Mouse (Mus musculus) cerebellum, adult 11-12 months (tissue): Measurements from ENCODE around the gene Gm20379.

ENCODE experiments used
- DNase-seq: peaks from one replicate; pipeline ENCODE4 v3.0.0; 2022

Gm20379 gene

DNA sequence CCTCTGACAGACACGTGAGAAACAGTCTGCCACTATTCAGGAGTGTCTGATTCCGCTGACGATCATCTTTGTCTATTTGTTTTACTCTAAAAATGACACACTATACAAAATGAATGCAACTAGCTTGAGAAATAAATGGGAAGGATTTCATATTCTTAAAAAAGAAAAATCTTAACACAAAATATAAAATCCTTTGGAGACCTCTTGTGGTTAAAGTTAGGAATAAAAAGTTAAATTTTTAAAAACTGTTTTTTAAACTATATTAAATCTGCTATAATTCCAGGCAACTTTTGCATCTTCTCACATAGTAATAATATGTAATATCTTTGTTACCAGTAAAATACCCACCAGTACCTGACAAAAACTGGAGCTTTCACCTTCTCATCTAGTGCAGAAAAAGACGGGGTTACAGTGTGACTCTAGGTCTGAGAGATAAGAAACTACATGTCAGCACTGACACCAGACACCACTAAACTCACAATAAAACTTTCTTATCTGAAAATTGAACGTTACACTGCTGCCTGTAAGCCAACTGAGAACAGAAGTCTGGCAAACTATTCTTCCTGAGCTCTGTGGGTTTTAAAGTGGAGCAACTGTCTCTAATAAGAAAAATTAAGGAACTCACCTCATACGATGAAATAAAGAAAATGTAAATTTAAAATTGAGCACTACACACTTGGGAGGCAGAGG lies 32.1 kb downstream of the Gm20379 start:
- DNase-seq, result no peak

DNA sequence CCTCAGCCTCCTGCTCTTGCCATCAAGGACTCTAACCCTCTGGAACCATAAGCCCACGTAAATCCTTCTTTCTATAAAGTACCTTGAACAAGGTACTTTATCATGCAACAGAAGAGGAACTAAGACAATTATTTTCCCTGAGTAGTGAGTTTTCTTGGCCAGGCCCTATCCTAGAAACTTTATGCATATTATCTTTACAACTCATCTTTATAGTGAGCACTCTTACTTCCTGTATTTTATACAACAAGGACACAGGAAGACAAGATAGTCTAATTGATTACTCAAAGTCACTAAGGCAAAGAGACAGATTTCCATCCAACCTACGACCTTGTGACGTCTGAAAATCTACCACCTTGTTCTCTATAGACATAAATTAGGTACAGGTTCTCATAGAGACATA lies 34.0 kb downstream of the Gm20379 start:
- DNase-seq, result no peak

DNA sequence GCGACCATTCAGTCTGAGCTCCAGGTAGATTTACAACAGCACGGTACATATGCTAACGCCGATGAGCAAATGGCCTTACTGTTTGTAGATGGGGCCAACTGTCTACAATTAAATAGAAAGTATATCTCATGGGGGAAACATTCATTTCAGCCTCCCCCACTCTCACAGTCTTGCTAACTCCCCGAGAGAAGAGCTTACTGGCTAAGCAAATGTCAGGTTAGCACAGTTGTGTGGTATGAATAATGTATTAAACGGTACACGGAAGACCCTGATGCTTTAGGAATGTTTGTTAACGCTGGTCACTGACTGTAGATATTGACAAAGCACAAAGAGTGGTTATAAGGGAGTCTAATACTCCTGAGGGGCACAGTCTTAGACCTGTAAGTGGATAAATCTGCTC lies 38.3 kb downstream of the Gm20379 start:
- no peak for DNase-seq

DNA sequence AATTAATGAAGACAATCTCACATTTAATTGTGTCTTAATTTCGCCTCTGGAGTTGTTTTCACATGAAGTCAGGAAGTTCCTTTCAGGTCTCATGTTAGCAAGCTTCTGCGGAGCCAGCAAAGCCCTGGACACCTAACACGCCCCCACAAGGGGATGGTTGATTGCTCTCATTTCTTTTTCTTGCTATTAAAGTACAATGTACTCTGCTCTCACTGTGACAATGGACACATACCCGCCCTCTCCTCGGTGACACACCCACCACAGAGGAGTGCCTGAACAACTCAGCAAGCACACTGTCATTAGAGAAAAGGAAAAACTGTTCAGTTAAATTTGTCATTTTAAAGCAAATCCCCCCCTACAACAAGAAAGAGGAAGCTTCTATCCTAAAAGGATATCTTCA lies 40.6 kb downstream of the Gm20379 start:
- no peak for DNase-seq

DNA sequence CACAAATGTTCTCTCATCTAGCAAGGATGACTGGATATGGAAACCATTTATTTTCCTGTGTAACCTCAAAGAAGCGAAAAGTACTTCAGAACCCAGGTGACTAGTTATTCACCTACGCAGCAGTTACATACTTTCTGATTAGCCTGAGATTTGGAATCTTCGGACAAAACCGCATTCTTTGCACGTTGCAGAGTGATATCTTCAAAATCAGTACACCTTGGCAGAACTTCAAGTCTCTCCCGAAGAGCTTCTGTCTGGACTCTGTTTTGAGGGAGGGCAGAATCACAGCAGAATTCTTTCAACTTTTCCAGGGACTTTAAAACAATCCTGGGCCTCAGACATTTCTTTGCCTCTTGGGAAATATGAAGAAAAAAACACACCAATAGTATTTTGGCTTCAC lies 45.3 kb downstream of the Gm20379 start:
- DNase-seq, result no peak

DNA sequence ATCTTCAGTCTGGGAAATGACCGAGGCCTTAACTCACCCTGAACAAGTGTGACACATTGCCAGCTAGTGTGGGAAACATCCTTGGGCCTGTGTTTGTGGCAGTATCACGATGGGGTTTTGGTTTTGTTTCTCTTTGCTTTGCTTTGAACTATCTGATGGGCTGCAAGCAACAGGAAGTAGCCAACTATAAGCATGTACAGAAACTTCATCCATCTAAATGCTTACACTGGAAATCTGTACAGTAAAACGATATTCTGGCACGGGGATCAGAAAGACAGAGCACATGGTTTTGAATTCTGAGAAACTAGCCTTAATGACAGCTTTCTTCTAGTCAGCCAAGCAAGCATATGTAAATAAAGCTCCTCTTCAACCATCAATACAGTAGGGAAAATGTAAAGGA lies 48.2 kb downstream of the Gm20379 start:
- no peak for DNase-seq

DNA sequence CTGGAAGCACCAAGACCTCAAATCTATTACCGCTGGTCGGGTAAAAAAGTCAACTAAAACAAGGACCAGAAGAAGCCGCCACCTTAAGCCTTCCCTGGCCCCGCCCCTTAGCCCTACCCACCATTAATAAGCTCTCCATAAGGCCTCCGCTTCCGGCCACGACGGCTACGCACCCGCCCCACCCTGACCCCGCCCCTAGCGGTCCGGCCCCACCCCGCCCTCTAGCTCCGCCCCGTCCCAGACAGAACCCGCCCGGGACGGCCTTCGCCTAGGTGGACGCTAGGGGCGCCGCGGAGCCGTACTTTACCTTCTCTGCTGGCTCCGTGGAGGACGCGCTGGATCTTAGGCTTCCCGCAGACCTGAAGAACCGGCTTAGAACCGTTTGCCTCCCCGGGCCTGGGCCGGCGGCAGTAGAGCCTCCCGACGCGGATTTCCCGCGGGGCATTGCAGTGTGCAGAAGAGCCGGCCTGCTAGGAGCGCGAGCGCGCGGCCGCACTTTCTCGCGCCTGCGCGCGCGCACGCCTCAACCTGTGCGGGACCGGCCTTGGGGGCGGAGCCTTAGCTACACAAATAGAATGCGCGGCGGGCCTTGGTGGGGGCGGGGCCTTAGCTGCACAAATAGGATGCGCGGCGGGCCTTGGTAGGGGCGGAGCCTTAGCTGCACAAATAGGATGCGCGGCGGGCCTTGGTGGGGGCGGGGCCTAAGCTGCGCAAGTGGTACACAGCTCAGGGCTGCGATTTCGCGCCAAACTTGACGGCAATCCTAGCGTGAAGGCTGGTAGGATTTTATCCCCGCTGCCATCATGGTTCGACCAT lies 48.9 kb downstream of the Gm20379 start, which contains the start of the genes Dhfr and Msh3:
Gene Dhfr, plus strand, starts transcription at position 271 of the 816 bp plus-strand sequence.
Gene Msh3, minus strand, starts transcription at position 548 of the 816 bp plus-strand sequence.
- DNase-seq, result peak; percentile 98

DNA sequence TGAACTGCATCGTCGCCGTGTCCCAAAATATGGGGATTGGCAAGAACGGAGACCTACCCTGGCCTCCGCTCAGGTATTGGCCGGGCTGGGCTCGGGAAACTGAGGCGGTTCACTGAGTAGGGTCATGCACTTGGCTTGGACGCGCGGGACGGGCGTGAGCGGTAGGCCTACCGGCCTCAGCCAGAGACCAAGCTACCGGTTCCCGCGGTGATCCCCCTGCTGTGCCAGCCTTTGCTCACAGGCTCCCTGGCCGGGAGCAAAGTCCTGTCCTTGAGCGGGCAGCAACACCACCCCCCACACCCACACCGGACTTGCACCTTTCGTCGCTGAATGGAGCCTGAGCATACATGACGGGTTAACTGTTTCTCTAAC lies 49.5 kb downstream of the Gm20379 start:
- DNase-seq, result no peak

DNA sequence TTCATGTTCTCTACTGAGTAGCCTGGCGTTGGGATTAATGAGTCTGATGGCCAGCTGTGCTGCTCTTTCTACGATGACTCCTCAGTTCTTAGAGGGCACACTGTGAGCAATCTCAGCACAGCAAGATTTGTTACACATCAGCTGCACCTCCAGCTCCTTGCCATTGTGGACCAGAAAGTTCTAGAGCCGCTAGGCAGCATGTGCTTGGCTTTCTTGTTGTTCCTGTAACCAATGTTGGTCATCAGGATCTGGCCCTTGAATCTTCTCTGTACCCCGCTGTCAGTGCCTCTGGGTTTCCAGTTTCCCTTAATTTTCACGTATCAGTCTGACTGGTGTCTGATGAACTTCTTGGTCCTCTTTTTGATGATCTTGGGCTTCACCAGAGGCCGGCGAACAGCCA lies 50.6 kb downstream of the Gm20379 start:
- no peak for DNase-seq
